Mouse (Mus musculus): ENCODE results near the gene Tnfaip8l3. TPM values are rescaled to one million over a fixed set of nuclear protein-coding genes. Genes with fewer than 3 reads are reported as not detected.

The Tnfaip8l3 gene
- polyA plus RNA-seq, 2 experiments: 0.13 to 0.14 TPM

DNA sequence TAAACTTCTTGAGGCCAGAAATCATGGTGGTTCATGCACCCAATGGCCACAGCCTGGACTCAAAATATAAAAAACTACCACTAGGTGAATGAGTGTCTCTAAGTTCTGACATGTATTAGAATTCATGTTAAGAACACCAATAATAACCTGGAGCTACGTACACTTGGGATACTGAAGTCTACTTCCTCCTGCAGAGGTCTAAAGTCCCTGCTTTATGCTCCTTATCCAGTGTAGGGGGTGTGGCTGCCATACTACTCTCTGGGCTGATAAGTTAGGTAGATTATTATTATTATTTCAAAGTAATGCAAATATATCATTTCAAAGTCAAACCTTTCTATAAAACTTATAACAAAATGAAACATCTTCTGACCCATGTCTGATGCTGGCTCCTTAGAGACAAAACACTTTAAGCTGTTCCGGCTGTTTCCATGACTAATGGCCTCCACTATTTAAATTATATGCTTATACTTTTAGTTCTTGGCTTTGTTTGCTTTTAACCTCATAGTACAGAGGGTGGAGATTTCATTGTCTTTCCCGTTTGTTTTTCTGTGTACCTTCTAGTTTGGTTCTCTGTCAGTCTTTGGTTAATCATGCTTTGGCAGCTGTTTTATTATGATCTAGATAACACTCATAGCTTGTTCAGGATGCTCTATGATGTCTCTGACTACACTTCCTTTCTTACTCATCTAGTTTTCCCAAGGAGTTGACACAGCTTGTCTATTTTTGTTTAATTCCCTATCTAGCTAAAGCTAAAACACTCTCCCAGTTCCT lies 16.7 kb downstream of the Tnfaip8l3 start:
- no peak overlapping the region for H3K27ac ChIP-seq
- 52% methylated on average over 3 of the region's 3 CpGs for WGBS (ENCODE audit: insufficient replicate concordance)
- no peaks in the 10 kb centered on the region for H3K27me3 ChIP-seq (ENCODE audit: control insufficient read depth, insufficient read depth, low read length)
- ATAC-seq (ENCODE audit: insufficient read depth) (no peak), DNase-seq (ENCODE audit: low read depth in 3 of 3, low spot score in 3 of 3) (no peak)
- H3K36me3 ChIP-seq (replicated peaks; ENCODE audit: control insufficient read depth, insufficient read depth, low read depth): no peaks in the 10 kb centered on the region
- H3K9ac ChIP-seq (replicated peaks): no peak overlapping the region
- no peak overlapping the region for H3K4me2 ChIP-seq (ENCODE audit: low read depth)
- no peak overlapping the region for H3K4me3 ChIP-seq (ENCODE audit: insufficient read depth in 1 of 2, low read depth in 2 of 2, low read length in 2 of 2)
- no peaks in the 10 kb centered on the region for H3K4me1 ChIP-seq (replicated peaks; ENCODE audit: control insufficient read depth in 2 of 2, insufficient read depth in 2 of 2, low read length in 1 of 2)
- H3K9me3 ChIP-seq (ENCODE audit: control insufficient read depth, low read length): no peaks in the 10 kb centered on the region
- TF ChIP-seq EP300 (IDR thresholded peaks at IDR 0.05; ENCODE audit: low read depth): no peak
- TF ChIP-seq CTCF (IDR thresholded peaks at IDR 0.05; ENCODE audit: low read depth): no peak

DNA sequence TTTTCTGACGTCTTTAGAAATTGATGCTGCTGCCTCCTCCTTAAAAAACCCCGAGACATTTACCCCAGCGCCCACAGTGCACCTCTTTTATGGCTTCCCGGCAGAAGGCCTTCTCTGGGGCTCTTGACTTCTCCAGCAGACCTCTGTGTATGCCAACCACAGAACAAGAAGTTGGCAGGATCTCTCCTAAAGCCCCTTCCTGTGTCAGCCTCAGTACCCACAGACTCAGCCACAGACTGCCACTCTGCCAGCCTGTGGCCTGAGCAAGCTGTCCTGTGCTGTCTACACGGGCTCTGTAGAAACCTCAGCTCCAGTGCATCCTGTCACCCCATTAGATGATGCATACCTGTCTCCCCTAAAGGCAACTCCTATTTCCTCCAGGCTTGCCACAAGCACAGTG lies 19.2 kb downstream of the Tnfaip8l3 start:
- Histone ChIP-seq H3K36me3 (replicated peaks; ENCODE audit: control insufficient read depth, insufficient read depth, low read depth) (no peaks in the 10 kb centered on the region), H3K4me3 (ENCODE audit: insufficient read depth in 1 of 2, low read depth in 2 of 2, low read length in 2 of 2) (no peak overlapping the region), H3K9me3 (ENCODE audit: control insufficient read depth, low read length) (no peaks in the 10 kb centered on the region), H3K4me1 (replicated peaks; ENCODE audit: control insufficient read depth in 2 of 2, insufficient read depth in 2 of 2, low read length in 1 of 2) (no peaks in the 10 kb centered on the region), H3K4me2 (ENCODE audit: low read depth) (no peak overlapping the region), H3K27ac (no peak overlapping the region), H3K27me3 (ENCODE audit: control insufficient read depth, insufficient read depth, low read length) (no peaks in the 10 kb centered on the region), H3K9ac (replicated peaks) (no peak overlapping the region)
- no peak for TF ChIP-seq EP300 (IDR thresholded peaks at IDR 0.05; ENCODE audit: low read depth)
- no peak for TF ChIP-seq CTCF (IDR thresholded peaks at IDR 0.05; ENCODE audit: low read depth)
- 40% methylated on average over 5 of the region's 5 CpGs for WGBS (ENCODE audit: insufficient replicate concordance)
- DNase-seq (ENCODE audit: low read depth in 3 of 3, low spot score in 3 of 3) (no peak), ATAC-seq (ENCODE audit: insufficient read depth) (no peak)

- Histone ChIP-seq H3K36me3 (replicated peaks; ENCODE audit: control insufficient read depth, insufficient read depth, low read depth) (no peaks in the 10 kb centered on the region), H3K9me3 (ENCODE audit: control insufficient read depth, low read length) (no peaks in the 10 kb centered on the region), H3K4me2 (ENCODE audit: low read depth) (no peak overlapping the region), H3K27me3 (ENCODE audit: control insufficient read depth, insufficient read depth, low read length) (no peaks in the 10 kb centered on the region), H3K4me3 (ENCODE audit: insufficient read depth in 1 of 2, low read depth in 2 of 2, low read length in 2 of 2) (no peak overlapping the region), H3K27ac (no peak overlapping the region), H3K4me1 (replicated peaks; ENCODE audit: control insufficient read depth in 2 of 2, insufficient read depth in 2 of 2, low read length in 1 of 2) (no peaks in the 10 kb centered on the region), H3K9ac (replicated peaks) (no peak overlapping the region)
- TF ChIP-seq EP300 (IDR thresholded peaks at IDR 0.05; ENCODE audit: low read depth) (no peak), CTCF (IDR thresholded peaks at IDR 0.05; ENCODE audit: low read depth) (no peak)
- DNase-seq (ENCODE audit: low read depth in 3 of 3, low spot score in 3 of 3) (no peak), ATAC-seq (ENCODE audit: insufficient read depth) (no peak)
- WGBS (ENCODE audit: insufficient replicate concordance): 74% methylated on average over 5 of the region's 5 CpGs
Observed at GRCm38 (mm10) chr9:54043067-54043466, 25.1 kb downstream of the Tnfaip8l3 start.

- DNase-seq (ENCODE audit: low read depth in 3 of 3, low spot score in 3 of 3) (no peak), ATAC-seq (ENCODE audit: insufficient read depth) (no peak)
- no peaks in the 10 kb centered on the region for H3K27me3 ChIP-seq (ENCODE audit: control insufficient read depth, insufficient read depth, low read length)
- no peak overlapping the region for H3K4me2 ChIP-seq (ENCODE audit: low read depth)
- H3K9me3 ChIP-seq (ENCODE audit: control insufficient read depth, low read length): no peaks in the 10 kb centered on the region
- TF ChIP-seq EP300 (IDR thresholded peaks at IDR 0.05; ENCODE audit: low read depth) (no peak), CTCF (IDR thresholded peaks at IDR 0.05; ENCODE audit: low read depth) (no peak)
- WGBS (ENCODE audit: insufficient replicate concordance): 66% methylated on average over 9 of the region's 9 CpGs
- H3K9ac ChIP-seq (replicated peaks): no peak overlapping the region
- no peak overlapping the region for H3K27ac ChIP-seq
- H3K4me1 ChIP-seq (replicated peaks; ENCODE audit: control insufficient read depth in 2 of 2, insufficient read depth in 2 of 2, low read length in 1 of 2): no peaks in the 10 kb centered on the region
- no peak overlapping the region for H3K4me3 ChIP-seq (ENCODE audit: insufficient read depth in 1 of 2, low read depth in 2 of 2, low read length in 2 of 2)
- no peaks in the 10 kb centered on the region for H3K36me3 ChIP-seq (replicated peaks; ENCODE audit: control insufficient read depth, insufficient read depth, low read depth)
Observed at GRCm38 (mm10) chr9:54037717-54038116, 30.5 kb downstream of the Tnfaip8l3 start.

- TF ChIP-seq CTCF (IDR thresholded peaks at IDR 0.05; ENCODE audit: low read depth) (no peak), EP300 (IDR thresholded peaks at IDR 0.05; ENCODE audit: low read depth) (no peak)
- Histone ChIP-seq H3K27ac (no peak overlapping the region), H3K9ac (replicated peaks) (no peak overlapping the region), H3K27me3 (ENCODE audit: control insufficient read depth, insufficient read depth, low read length) (no peaks in the 10 kb centered on the region), H3K4me1 (replicated peaks; ENCODE audit: control insufficient read depth in 2 of 2, insufficient read depth in 2 of 2, low read length in 1 of 2) (no peaks in the 10 kb centered on the region), H3K36me3 (replicated peaks; ENCODE audit: control insufficient read depth, insufficient read depth, low read depth) (no peaks in the 10 kb centered on the region), H3K4me3 (ENCODE audit: insufficient read depth in 1 of 2, low read depth in 2 of 2, low read length in 2 of 2) (no peak overlapping the region), H3K4me2 (ENCODE audit: low read depth) (no peak overlapping the region), H3K9me3 (ENCODE audit: control insufficient read depth, low read length) (no peaks in the 10 kb centered on the region)
- no peak for DNase-seq (ENCODE audit: low read depth in 3 of 3, low spot score in 3 of 3)
- WGBS (ENCODE audit: insufficient replicate concordance): 60% methylated on average over 5 of the region's 5 CpGs
- ATAC-seq (ENCODE audit: insufficient read depth): no peak
Observed at GRCm38 (mm10) chr9:54034691-54035090, 33.5 kb downstream of the Tnfaip8l3 start.
